Comparison of ENCODE assay signal across 11 mouse cellular contexts in the genomic region with DNA sequence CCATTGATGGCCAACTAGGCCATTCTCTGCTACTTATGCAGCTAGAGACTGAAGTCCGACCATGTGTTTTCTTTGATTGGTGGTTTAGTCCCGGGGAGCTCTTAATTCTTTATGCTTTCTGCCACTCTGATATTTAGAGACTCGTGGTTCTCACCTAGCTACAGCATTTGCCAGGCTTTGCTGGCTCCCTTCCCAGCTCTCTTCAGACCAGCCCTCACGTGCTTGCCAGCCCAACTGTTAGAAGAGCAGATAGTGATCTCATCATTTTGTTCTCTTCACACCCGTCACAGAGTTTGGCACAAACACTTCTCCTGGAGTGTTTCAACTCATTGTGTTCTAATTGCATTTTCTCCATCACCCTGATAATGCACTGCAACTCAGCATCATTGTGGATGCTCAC.
DNase-seq lines count a peak whose midpoint lies in the region; ATAC-seq and TF ChIP-seq lines count a peak whose summit lies in the region.
"Had no signal": no experiment of that assay in that cellular context is flagged by ENCODE, and none has a peak within 500 bp of the region (broad histone marks: within the 10 kb centered on the region; RNA-seq: fewer than 3 reads in every experiment).

No protein-coding gene starts in this region.

- no peak overlapping the region for H3K4me2 ChIP-seq in forebrain, embryonic 14.5 days (ENCODE audit: low read length)
- H3K4me2 ChIP-seq: limb, embryonic 13.5 days had no signal

- H3K4me3 ChIP-seq in kidney, adult 2 months (ENCODE audit: insufficient read depth, low read depth, low read length), result no peak overlapping the region
- no peak overlapping the region for H3K4me3 ChIP-seq in forebrain, embryonic 14.5 days (ENCODE audit: low read depth, low read length)
- no peak overlapping the region for H3K4me3 ChIP-seq in thymus, adult 2 months (ENCODE audit: control insufficient read depth, insufficient read depth, low read length)
- H3K4me3 ChIP-seq: erythroblast, embryonic 14.5 days; limb, embryonic 13.5 days had no signal

- ATAC-seq in forebrain, embryonic 14.5 days, result peak; percentile 96
- ATAC-seq in megakaryocyte, adult 5-6 weeks (ENCODE audit: poor library complexity, severe bottlenecking), result no peak

- no peaks in the 10 kb centered on the region for H3K4me1 ChIP-seq in kidney, adult 2 months (ENCODE audit: control insufficient read depth, insufficient read depth, low read length)
- 0 out of 2 replicates have a peak, but pooled peaks cover 6% of the 10 kb centered on the region for H3K4me1 ChIP-seq in forebrain, embryonic 14.5 days (ENCODE audit: control insufficient read depth, insufficient read depth, low read length)
- no peaks in the 10 kb centered on the region for H3K4me1 ChIP-seq in thymus, adult 2 months (replicated peaks; ENCODE audit: control insufficient read depth, insufficient read depth, low read length)
- H3K4me1 ChIP-seq: limb, embryonic 13.5 days had no signal

- peak; percentile 7 for DNase-seq in kidney, adult 2 months
- DNase-seq in kidney, postnatal 14 days, result no peak
- peak; percentile 92 for DNase-seq in forebrain, embryonic 14.5 days (ENCODE audit: low spot score)
- peak; percentile 65 to 74 for DNase-seq in layer of hippocampus, postnatal 36 days
- DNase-seq in right cerebral cortex, postnatal 14 days, result peak; percentile 64
- no peak for DNase-seq in thymus, adult 2 months
- DNase-seq in B cell, adult 2 months, result no peak
- DNase-seq: adrenal gland, postnatal 36 days had no signal

- TF ChIP-seq POLR2A in kidney, adult 2 months (IDR thresholded peaks at IDR 0.05; ENCODE audit: low read depth, low read length), result no peak
- TF ChIP-seq POLR2A in thymus, adult 2 months (IDR thresholded peaks at IDR 0.05; ENCODE audit: control insufficient read depth, extremely low read depth, insufficient read depth, low read length, poor library complexity), result no peak

- H3K9me3 ChIP-seq in forebrain, embryonic 14.5 days (replicated peaks; ENCODE audit: control insufficient read depth, low read length), result no peaks in the 10 kb centered on the region
- H3K9me3 ChIP-seq: limb, embryonic 13.5 days had no signal

- no peaks in the 10 kb centered on the region for H3K36me3 ChIP-seq in kidney, adult 2 months (ENCODE audit: control insufficient read depth, insufficient read depth, low read length)
- H3K36me3 ChIP-seq in forebrain, embryonic 14.5 days (ENCODE audit: control insufficient read depth, insufficient read depth, low read length), result no peaks in the 10 kb centered on the region
- no peaks in the 10 kb centered on the region for H3K36me3 ChIP-seq in thymus, adult 2 months (ENCODE audit: control insufficient read depth, insufficient read depth, low read length)
- H3K36me3 ChIP-seq: limb, embryonic 13.5 days had no signal

- H3K27me3 ChIP-seq in kidney, adult 2 months (replicated peaks; ENCODE audit: control insufficient read depth, insufficient read depth, low read length), result no peaks in the 10 kb centered on the region
- no peaks in the 10 kb centered on the region for H3K27me3 ChIP-seq in forebrain, embryonic 14.5 days (replicated peaks; ENCODE audit: control insufficient read depth, insufficient read depth, low read length)
- no peaks in the 10 kb centered on the region for H3K27me3 ChIP-seq in thymus, adult 2 months (ENCODE audit: control insufficient read depth, insufficient read depth, low read length)
- H3K27me3 ChIP-seq: limb, embryonic 13.5 days had no signal

- no peak overlapping the region for H3K27ac ChIP-seq in kidney, adult 2 months (ENCODE audit: insufficient read depth, low read depth, low read length)
- H3K27ac ChIP-seq in forebrain, embryonic 14.5 days (ENCODE audit: low read depth, low read length), result peak overlapping the region; percentile 48; the same call in 1 of the 2 replicates
- H3K27ac ChIP-seq in thymus, adult 2 months (ENCODE audit: control insufficient read depth, insufficient read depth, low read length), result no peak overlapping the region
- H3K27ac ChIP-seq: limb, embryonic 13.5 days had no signal

- no peak for TF ChIP-seq CTCF in kidney, adult 2 months (conservative IDR thresholded peaks at IDR 0.05; ENCODE audit: insufficient read depth, insufficient read length, low read depth, low read length)
- TF ChIP-seq CTCF in thymus, adult 2 months (IDR thresholded peaks at IDR 0.05; ENCODE audit: borderline replicate concordance, control insufficient read depth, extremely low read depth, insufficient read depth, low read length, poor library complexity), result no peak

- H3K9ac ChIP-seq in forebrain, embryonic 14.5 days (ENCODE audit: low read length), result no peak overlapping the region
- H3K9ac ChIP-seq: limb, embryonic 13.5 days had no signal

- 42% methylated on average over 5 of the region's 5 CpGs for WGBS in kidney, adult 2 months
- WGBS in forebrain, embryonic 14.5 days, result 19% methylated on average over 5 of the region's 5 CpGs
- 77% methylated on average over 5 of the region's 5 CpGs for WGBS in thymus, adult 2 months

Comparison
In these comparisons a context has a peak if more than half of its experiments do, and no peak if none do; other contexts are left out.
1. DNase-seq: peak in kidney, adult 2 months (single experiment), forebrain, embryonic 14.5 days (single experiment), layer of hippocampus, postnatal 36 days (2 of 2) and right cerebral cortex, postnatal 14 days (single experiment); none in kidney, postnatal 14 days (single experiment), thymus, adult 2 months (single experiment) and B cell, adult 2 months (0 of 2).